Mouse (Mus musculus) small intestine, adult 2 months (tissue): ENCODE measurements around the gene AW822073.
"Not testable (repeated sequence)": the region's sequence is repeated elsewhere in the genome, so short reads cannot be mapped to it uniquely, and the experiment has no call there.

Source experiments
- CTCF ChIP-seq: fragments of 200-500 bp; IDR thresholded peaks from 2 replicates; pipeline ENCODE4 v1.5.1; 2012; ENCODE audit warnings: low read depth, mild to moderate bottlenecking, control low read depth, inconsistent platforms, low read length, moderate library complexity, mixed read lengths; ENCODE audit not compliant: insufficient replicate concordance, insufficient read length; ENCODE audit errors: extremely low read depth
- POLR2A ChIP-seq: fragments of 200-500 bp; IDR thresholded peaks from 2 replicates; pipeline ENCODE4 v1.6.1; 2012; ENCODE audit warnings: low read depth, mild to moderate bottlenecking, control low read depth, inconsistent platforms, low read length, moderate library complexity

GRCm38 (mm10) chr10:58226357-58226756 is 1.6 kb upstream of the AW822073 start:
- TF ChIP-seq POLR2A, CTCF: not testable (repeated sequence)
